Mouse (Mus musculus) erythroid progenitor cell, adult 5-6 weeks (primary cell): ENCODE results near the gene Obox1. TPM values are rescaled to one million over a fixed set of nuclear protein-coding genes. Genes with fewer than 3 reads are reported as not detected.
"Not testable (repeated sequence)": the region's sequence is repeated elsewhere in the genome, so short reads cannot be mapped to it uniquely, and the experiment has no call there.

Experiments used
- ATAC-seq: replicated peaks from 2 replicates; pipeline ENCODE4 v1.8.0; 2016; ENCODE audit warnings: moderate number of reproducible peaks, mild to moderate bottlenecking, moderate TSS enrichment, inconsistent platforms; ENCODE audit not compliant: poor library complexity, low FRiP score, severe bottlenecking
- total RNA-seq, 2 experiments: library from RNA; stranded (forward) in 1 of 2; stranded (reverse) in 1 of 2; fragments of 150-400 nt in 1 of 2; fragments of 186-747, 209-891 nt in 1 of 2; gene quantifications; 2 replicates each; pipeline versions ENCODE4 v1.2.3 to v1.2.4; 2015 to 2017; ENCODE audit warnings: low replicate concordance in 2 of 2

The Obox1 gene
- not detected in 2 replicates for total RNA-seq (2015; ENCODE audit: low replicate concordance)
- not detected in 2 replicates for total RNA-seq (2017; ENCODE audit: low replicate concordance)

GRCm38 (mm10) chr7:15388421-15388998, at the start of gene Obox1, which contains the start of gene Obox2:
Gene Obox1, plus strand, starts transcription at chr7:15388948.
Gene Obox2, plus strand, starts transcription at chr7:15388721.
- ATAC-seq = not testable (repeated sequence)

- not testable (repeated sequence) for ATAC-seq
Observed at GRCm38 (mm10) chr7:15399147-15399874, 10.6 kb downstream of the Obox1 start.

GRCm38 (mm10) chr7:15406816-15407215, 18.1 kb downstream of the Obox1 start:
- not testable (repeated sequence) for ATAC-seq

- ATAC-seq = not testable (repeated sequence)
Observed at GRCm38 (mm10) chr7:15418046-15418445, 29.3 kb downstream of the Obox1 start.

- not testable (repeated sequence) for ATAC-seq
Observed at GRCm38 (mm10) chr7:15425537-15425936, 36.8 kb downstream of the Obox1 start.

- not testable (repeated sequence) for ATAC-seq
Observed at GRCm38 (mm10) chr7:15509411-15509810, 120.7 kb downstream of the Obox1 start.

Other genes with a start within 250 kb of the Obox1 start
- gene Obox2, start 227 bp upstream of the Obox1 start, total RNA-seq (2015; ENCODE audit: low replicate concordance) = not detected in 2 replicates
- gene Obox2, start 227 bp upstream of the Obox1 start, total RNA-seq (2017; ENCODE audit: low replicate concordance) = 0.26 TPM in 1 of 2 replicates, not detected in the other